Mouse (Mus musculus): ENCODE data around the gene Dock10. TPM values are rescaled to one million over a fixed set of nuclear protein-coding genes. Genes with fewer than 3 reads are reported as not detected.

Dock10 gene
- polyA plus RNA-seq, 1 experiment from 2014 or later, result 5.8 TPM

DNA sequence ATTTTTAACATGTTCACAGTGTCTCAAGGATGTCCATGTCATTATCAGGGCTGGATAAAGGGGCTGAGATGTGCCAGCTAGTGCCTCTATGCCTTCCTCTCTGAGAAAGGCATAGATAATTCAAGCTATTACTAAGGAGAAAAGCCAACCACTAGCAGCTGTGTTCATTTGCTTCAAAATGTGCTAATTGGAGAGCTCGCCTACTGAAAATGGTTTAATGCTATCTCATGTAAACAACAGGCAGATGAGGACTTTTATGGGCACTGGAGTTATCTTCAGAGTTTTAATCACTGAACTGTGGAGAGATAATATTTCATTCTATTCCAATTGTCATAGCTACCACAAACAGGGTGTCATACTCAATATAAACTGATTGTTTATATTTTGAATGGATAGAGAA, 36.3 kb downstream of the Dock10 start:
- Histone ChIP-seq H3K36me3 (no peaks in the 10 kb centered on the region), H3K4me3 (replicated peaks) (no peak overlapping the region), H3K9me3 (no peaks in the 10 kb centered on the region), H3K4me2 (no peak overlapping the region), H3K4me1 (no peaks in the 10 kb centered on the region), H3K27ac (no peak overlapping the region), H3K9ac (no peak overlapping the region), H3K27me3 (replicated peaks) (no peaks in the 10 kb centered on the region)
- 62% methylated on average over 1 of the region's 1 CpGs for WGBS
- no peak for ATAC-seq (ENCODE audit: insufficient read depth, low FRiP score, low read depth)

DNA sequence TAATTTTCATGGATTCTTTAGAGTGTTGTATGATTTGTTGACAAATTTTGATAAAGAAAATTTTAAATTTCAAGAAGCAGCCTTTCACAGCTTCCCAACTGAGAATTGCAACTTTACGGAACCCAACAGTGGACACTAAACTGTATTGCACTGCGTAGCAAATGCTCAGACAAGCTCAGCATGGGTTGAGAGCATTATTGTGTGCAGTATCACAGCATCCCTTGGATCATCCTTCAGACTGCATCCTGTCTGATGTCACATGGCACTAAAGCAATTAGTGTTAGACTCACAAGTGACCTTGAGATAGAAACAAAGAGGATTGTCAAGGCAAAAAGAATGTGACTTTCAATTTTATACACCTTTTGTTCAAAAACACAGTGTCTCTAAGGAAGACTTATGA, 37.1 kb downstream of the Dock10 start:
- Histone ChIP-seq H3K9me3 (no peaks in the 10 kb centered on the region), H3K9ac (no peak overlapping the region), H3K4me1 (no peaks in the 10 kb centered on the region), H3K27ac (no peak overlapping the region), H3K36me3 (no peaks in the 10 kb centered on the region), H3K27me3 (replicated peaks) (no peaks in the 10 kb centered on the region), H3K4me3 (replicated peaks) (no peak overlapping the region), H3K4me2 (no peak overlapping the region)
- WGBS, result 94% methylated on average over 2 of the region's 2 CpGs
- no peak for ATAC-seq (ENCODE audit: insufficient read depth, low FRiP score, low read depth)

DNA sequence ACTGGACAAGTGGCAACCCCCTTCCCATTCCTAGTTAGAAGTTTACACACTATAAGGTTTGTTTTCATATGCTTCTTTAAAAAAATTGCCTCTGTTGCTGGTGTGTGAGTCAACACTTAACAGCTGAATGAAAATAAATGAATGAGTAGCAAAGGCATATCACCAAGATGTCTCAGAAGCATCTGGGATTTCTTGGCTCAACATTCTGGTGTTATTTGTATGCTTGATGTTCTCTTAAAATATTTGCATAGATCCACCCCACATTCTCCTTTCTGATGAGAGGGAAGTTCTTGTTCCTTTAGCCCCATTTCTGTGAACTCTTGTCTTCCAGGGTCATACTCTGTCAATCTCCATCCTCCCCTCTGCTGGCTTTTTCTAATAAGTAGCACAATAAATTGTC, 38.2 kb downstream of the Dock10 start:
- H3K9me3 ChIP-seq, result no peaks in the 10 kb centered on the region
- H3K27me3 ChIP-seq (replicated peaks), result no peaks in the 10 kb centered on the region
- no peak overlapping the region for H3K4me3 ChIP-seq (replicated peaks)
- H3K36me3 ChIP-seq, result no peaks in the 10 kb centered on the region
- H3K9ac ChIP-seq, result no peak overlapping the region
- H3K4me2 ChIP-seq, result no peak overlapping the region
- no peak overlapping the region for H3K27ac ChIP-seq
- ATAC-seq (ENCODE audit: insufficient read depth, low FRiP score, low read depth), result no peak
- no peaks in the 10 kb centered on the region for H3K4me1 ChIP-seq

DNA sequence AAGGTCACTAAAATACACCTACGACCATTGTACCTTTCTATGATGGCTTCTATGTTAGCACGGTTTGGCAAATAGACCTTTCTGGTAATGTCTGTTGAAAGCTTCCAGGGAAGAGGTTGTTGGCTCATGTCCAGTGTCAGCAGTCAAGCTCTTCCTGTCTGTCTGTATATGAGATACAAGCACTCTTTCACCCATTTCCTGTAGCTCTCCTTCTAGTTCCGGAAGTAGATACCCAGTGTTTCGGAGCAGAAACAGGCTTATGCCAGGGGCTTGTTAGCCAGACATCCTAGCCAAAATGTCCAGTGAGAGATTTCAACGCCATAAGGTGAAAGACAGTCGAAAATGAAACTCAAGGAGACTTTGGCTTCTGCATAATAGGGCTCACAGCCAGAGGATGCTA, 38.9 kb downstream of the Dock10 start:
- H3K9ac ChIP-seq, result no peak overlapping the region
- no peak overlapping the region for H3K4me3 ChIP-seq (replicated peaks)
- H3K9me3 ChIP-seq, result no peaks in the 10 kb centered on the region
- H3K4me2 ChIP-seq, result no peak overlapping the region
- no peaks in the 10 kb centered on the region for H3K4me1 ChIP-seq
- no peak for ATAC-seq (ENCODE audit: insufficient read depth, low FRiP score, low read depth)
- H3K27ac ChIP-seq, result no peak overlapping the region
- H3K27me3 ChIP-seq (replicated peaks), result no peaks in the 10 kb centered on the region
- WGBS, result 70% methylated on average over 6 of the region's 6 CpGs
- no peaks in the 10 kb centered on the region for H3K36me3 ChIP-seq

DNA sequence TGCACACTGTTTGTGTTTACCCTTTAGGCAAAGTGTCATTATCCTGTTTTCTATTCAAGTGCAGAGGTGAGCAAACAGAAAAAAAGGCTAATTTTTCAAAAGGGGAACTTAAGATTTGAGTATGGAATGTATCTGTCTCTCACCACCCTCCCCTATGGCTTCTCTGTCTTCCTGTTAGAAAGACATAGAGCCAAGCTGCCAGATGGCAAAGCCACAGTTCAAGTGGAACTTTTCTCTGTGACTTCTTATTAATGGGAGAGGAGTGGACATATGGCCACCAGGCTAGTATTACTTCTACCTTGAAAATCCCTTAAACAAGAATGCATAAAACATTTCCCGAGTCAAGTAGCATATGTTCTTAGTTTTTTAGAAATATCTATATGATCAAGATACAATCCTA, 39.7 kb downstream of the Dock10 start:
- H3K4me1 ChIP-seq, result no peaks in the 10 kb centered on the region
- H3K4me3 ChIP-seq (replicated peaks), result no peak overlapping the region
- no peak overlapping the region for H3K27ac ChIP-seq
- ATAC-seq (ENCODE audit: insufficient read depth, low FRiP score, low read depth), result no peak
- H3K4me2 ChIP-seq, result no peak overlapping the region
- H3K9ac ChIP-seq, result no peak overlapping the region
- no peaks in the 10 kb centered on the region for H3K9me3 ChIP-seq
- H3K27me3 ChIP-seq (replicated peaks), result no peaks in the 10 kb centered on the region
- no peaks in the 10 kb centered on the region for H3K36me3 ChIP-seq
- 91% methylated on average over 1 of the region's 1 CpGs for WGBS

DNA sequence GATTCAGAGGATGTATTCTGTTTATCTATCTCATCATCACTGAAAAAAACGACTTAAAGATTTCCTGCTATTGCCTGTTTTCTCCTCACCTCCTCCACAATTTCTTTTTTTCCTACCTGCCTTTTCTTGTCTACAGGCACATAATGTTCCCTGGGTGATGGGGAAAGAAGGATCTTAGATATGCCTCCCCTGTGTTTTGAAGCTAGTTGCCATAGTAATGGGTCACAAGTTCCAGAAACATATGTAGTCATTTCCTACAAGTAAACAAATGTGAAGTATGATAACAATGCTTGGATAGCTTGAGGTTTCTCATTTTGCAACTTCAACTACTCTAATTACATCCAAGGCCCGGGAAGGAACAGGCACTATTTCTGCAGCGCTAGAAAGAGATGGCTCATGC, 42.4 kb downstream of the Dock10 start:
- no peak overlapping the region for H3K9ac ChIP-seq
- H3K4me3 ChIP-seq (replicated peaks), result no peak overlapping the region
- WGBS, result 55% methylated on average over 3 of the region's 3 CpGs
- no peak for ATAC-seq (ENCODE audit: insufficient read depth, low FRiP score, low read depth)
- H3K9me3 ChIP-seq, result no peaks in the 10 kb centered on the region
- H3K27ac ChIP-seq, result no peak overlapping the region
- H3K27me3 ChIP-seq (replicated peaks), result no peaks in the 10 kb centered on the region
- H3K4me2 ChIP-seq, result no peak overlapping the region
- no peaks in the 10 kb centered on the region for H3K36me3 ChIP-seq
- no peaks in the 10 kb centered on the region for H3K4me1 ChIP-seq

DNA sequence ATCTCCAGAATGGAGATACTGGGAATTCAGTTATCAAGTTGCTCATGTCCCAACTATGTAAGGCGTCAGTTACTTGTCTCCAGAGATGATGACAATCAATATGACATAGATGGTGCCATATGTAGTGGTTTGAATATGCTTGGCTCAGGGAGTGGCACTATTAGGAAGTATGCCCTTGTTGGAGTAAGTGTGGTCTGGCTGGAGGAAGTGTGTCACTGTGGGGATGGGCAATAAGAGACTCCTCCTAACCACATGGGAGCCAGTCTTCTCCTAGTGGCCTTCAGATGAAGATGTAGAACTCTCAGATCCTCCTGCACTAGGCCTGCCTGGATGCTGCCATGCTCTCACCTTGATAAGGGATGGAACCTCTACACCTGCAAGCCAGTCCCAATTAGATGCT, 44.4 kb downstream of the Dock10 start:
- H3K27me3 ChIP-seq (replicated peaks), result no peaks in the 10 kb centered on the region
- no peaks in the 10 kb centered on the region for H3K9me3 ChIP-seq
- H3K9ac ChIP-seq, result no peak overlapping the region
- H3K4me2 ChIP-seq, result no peak overlapping the region
- ATAC-seq (ENCODE audit: insufficient read depth, low FRiP score, low read depth), result no peak
- 84% methylated on average over 1 of the region's 1 CpGs for WGBS
- no peak overlapping the region for H3K27ac ChIP-seq
- no peak overlapping the region for H3K4me3 ChIP-seq (replicated peaks)
- H3K36me3 ChIP-seq, result no peaks in the 10 kb centered on the region
- no peaks in the 10 kb centered on the region for H3K4me1 ChIP-seq

DNA sequence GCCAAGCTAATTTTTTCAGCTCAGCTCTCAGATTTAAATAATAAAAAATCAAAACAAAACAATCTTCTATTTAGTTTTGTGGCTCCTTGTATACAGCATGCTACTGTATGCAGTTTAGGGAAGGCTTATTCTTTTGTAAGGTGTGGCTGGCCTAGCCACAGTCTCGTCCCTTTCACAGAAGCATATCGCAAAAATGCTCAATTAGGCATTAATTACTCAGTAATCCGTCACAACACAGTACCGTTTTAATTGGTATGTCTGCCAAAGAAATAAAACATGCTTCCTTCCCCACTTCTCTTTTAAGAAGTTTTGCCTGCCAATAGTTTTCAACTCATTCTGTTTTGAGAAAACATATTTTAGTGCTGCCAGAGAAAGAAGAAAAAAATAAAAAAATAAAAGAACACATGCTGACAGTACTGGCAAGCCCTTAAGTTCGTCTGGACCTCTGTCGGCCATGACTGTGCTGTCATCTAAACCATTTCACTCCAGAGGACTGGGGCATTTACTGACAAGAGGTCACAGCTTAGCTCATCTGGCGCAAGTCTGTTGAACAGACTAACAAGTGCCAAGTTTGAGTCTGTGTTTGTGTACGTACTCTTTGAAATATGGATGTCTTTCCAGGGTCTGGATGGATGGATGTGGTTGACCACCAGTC, 47.6 kb downstream of the Dock10 start:
- Histone ChIP-seq H3K27me3 (replicated peaks) (no peaks in the 10 kb centered on the region), H3K9me3 (no peaks in the 10 kb centered on the region), H3K4me1 (no peaks in the 10 kb centered on the region), H3K9ac (no peak overlapping the region), H3K36me3 (no peaks in the 10 kb centered on the region), H3K27ac (peak overlapping the region; percentile 62; the same call in 1 of the 2 replicates), H3K4me2 (0 out of 2 replicates have a peak overlapping the region, but pooled peaks have one; percentile 40), H3K4me3 (replicated peaks) (no peak overlapping the region)
- no peak for ATAC-seq (ENCODE audit: insufficient read depth, low FRiP score, low read depth)
- WGBS, result 47% methylated on average over 8 of the region's 8 CpGs

DNA sequence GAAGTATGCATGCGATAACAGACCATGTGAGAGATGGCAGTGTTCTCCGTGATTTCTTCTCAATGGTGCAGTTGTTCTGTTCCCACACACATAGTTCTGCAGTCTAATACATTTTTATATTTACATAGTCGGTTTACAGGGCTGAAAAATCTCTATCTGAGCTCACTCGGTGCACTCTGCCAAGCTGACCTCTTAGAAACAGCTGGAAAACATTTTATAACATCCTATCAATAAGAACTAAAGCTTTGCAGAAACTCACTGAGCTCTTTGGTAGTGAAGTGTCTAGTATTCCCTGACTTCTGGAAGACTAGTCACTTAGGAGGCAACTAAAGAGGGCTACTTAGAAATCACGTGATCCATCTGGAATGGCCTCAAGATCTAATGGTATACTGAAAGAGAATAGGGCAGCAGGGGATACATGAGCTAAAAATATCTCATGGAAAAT, 48.2 kb downstream of the Dock10 start:
- ATAC-seq (ENCODE audit: insufficient read depth, low FRiP score, low read depth), result peak; percentile 60; the same call in 1 of the 2 replicates
- peak overlapping the region; percentile 16; the same call in 1 of the 2 replicates for H3K4me3 ChIP-seq (replicated peaks)
- peak overlapping the region; percentile 40; the same call in 1 of the 2 replicates for H3K4me2 ChIP-seq
- WGBS, result 23% methylated on average over 5 of the region's 5 CpGs
- no peak overlapping the region for H3K9ac ChIP-seq
- no peaks in the 10 kb centered on the region for H3K4me1 ChIP-seq
- peak overlapping the region; percentile 62 for H3K27ac ChIP-seq
- no peaks in the 10 kb centered on the region for H3K36me3 ChIP-seq
- H3K9me3 ChIP-seq, result no peaks in the 10 kb centered on the region
- H3K27me3 ChIP-seq (replicated peaks), result no peaks in the 10 kb centered on the region

DNA sequence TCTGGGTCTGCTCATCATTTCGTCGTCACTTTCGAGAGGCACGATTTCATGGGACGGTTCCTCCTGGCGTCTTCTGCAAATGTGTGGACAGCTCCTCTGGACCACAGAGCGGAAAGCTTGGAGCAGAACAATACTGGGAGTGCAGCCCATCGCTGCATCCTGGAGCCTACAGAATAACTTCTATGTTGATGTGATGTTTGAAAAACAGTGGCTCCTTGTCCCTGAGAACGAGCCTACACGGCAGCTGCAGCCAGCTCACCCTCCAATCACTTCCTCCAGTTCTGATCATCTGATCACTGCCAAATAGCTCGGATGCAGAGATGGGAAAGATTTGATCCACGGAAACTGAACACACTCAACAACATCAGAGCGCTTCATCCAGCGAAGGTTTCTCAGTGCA, 49.0 kb downstream of the Dock10 start:
- no peak overlapping the region for H3K9ac ChIP-seq
- H3K4me1 ChIP-seq, result no peaks in the 10 kb centered on the region
- no peaks in the 10 kb centered on the region for H3K9me3 ChIP-seq
- 42% methylated on average over 14 of the region's 14 CpGs for WGBS
- H3K27me3 ChIP-seq (replicated peaks), result no peaks in the 10 kb centered on the region
- peak overlapping the region; percentile 16 for H3K4me3 ChIP-seq (replicated peaks)
- peak overlapping the region; percentile 62 for H3K27ac ChIP-seq
- peak overlapping the region; percentile 40 for H3K4me2 ChIP-seq
- no peak for ATAC-seq (ENCODE audit: insufficient read depth, low FRiP score, low read depth)
- no peaks in the 10 kb centered on the region for H3K36me3 ChIP-seq

DNA sequence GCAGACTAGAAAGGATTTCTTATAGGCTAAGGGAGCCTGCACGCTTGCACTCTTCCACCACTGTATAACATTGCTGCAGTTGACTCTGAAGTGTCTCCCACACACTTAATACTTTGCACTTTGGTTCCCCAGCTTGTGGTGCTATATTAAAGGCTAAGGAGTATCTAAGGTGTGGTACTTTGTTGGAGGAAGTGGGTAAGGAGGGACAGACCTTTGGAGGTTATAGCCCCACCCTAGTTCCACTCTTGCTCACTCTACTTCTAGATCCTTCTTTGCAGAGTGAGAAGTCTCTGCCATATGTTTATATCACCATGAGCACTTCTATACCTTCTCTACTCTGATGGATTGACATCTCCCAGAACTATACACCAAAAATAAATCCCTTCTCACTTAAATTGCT, 55.0 kb downstream of the Dock10 start:
- H3K36me3 ChIP-seq, result no peaks in the 10 kb centered on the region
- no peaks in the 10 kb centered on the region for H3K4me1 ChIP-seq
- 88% methylated on average over 1 of the region's 1 CpGs for WGBS
- no peaks in the 10 kb centered on the region for H3K27me3 ChIP-seq (replicated peaks)
- no peaks in the 10 kb centered on the region for H3K9me3 ChIP-seq
- ATAC-seq (ENCODE audit: insufficient read depth, low FRiP score, low read depth), result no peak
- no peak overlapping the region for H3K9ac ChIP-seq
- no peak overlapping the region for H3K4me2 ChIP-seq
- H3K27ac ChIP-seq, result no peak overlapping the region
- no peak overlapping the region for H3K4me3 ChIP-seq (replicated peaks)

DNA sequence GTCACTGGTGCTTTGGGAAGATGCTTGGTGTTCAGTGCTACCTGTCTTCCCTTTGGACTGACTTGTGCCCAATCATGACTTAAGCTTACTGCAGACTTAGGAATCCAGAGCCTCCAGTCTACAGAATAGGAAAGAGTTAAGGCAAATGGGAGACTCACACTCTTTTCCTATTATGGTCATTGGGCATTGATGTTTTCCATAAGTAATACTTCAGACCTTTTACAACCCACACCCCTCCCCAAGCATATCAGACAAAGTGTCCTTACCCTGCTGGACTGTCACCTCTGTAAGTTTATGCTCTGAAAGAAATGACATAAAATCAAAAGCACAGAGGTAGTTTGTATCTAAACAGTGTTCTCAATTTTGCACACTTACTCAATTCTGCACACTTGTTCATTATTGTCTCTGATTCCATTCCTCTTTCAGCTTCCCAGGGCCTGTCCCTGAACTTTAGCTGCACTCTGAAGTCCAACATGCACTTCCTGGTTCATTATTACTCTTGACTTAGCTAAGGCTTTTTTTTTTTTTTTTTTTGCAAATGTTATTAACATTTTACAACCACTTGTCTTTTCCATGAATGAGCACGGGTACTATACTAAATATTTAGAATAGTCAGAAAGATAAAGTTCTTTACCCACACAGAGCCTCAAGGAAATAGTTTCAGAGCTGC, 82.2 kb downstream of the Dock10 start:
- Histone ChIP-seq H3K4me2 (no peak overlapping the region), H3K9me3 (no peaks in the 10 kb centered on the region), H3K27me3 (replicated peaks) (no peaks in the 10 kb centered on the region), H3K36me3 (no peaks in the 10 kb centered on the region), H3K4me3 (replicated peaks) (no peak overlapping the region), H3K4me1 (no peaks in the 10 kb centered on the region), H3K9ac (no peak overlapping the region), H3K27ac (no peak overlapping the region)
- WGBS, result 30% methylated on average over 1 of the region's 1 CpGs
- ATAC-seq (ENCODE audit: insufficient read depth, low FRiP score, low read depth), result no peak
